Mouse (Mus musculus) lung, embryonic 15.5 days (tissue): Measurements from ENCODE around the gene Krtap4-1. TPM values are rescaled to one million over a fixed set of nuclear protein-coding genes. Genes with fewer than 3 reads are reported as not detected.
"Not testable (repeated sequence)": the region's sequence is repeated elsewhere in the genome, so short reads cannot be mapped to it uniquely, and the experiment has no call there.

Source experiments
- ATAC-seq: fragments of 200-750 bp; cut with Nextera tagmentation; 2 replicates; pipeline ENCODE4 v1.8.0; 2017; ENCODE audit warnings: moderate number of reproducible peaks, borderline replicate concordance; ENCODE audit not compliant: low FRiP score, low TSS enrichment; ENCODE audit errors: extremely low read depth
- H3K27ac ChIP-seq: fragments of 300-500 bp; sonication (generic); 2 replicates; pipeline ENCODE4 v1.5.1; 2015; ENCODE audit warnings: moderate library complexity, mild to moderate bottlenecking, inconsistent platforms
- H3K27me3 ChIP-seq: fragments of 300-500 bp; sonication (generic); 2 replicates; pipeline ENCODE4 v1.6.1; 2015; ENCODE audit warnings: inconsistent platforms
- H3K36me3 ChIP-seq: fragments of 300-500 bp; sonication (generic); 2 replicates; pipeline ENCODE4 v1.6.1; 2015; ENCODE audit warnings: inconsistent platforms
- H3K4me1 ChIP-seq: fragments of 300-500 bp; sonication (generic); 2 replicates; pipeline ENCODE4 v1.6.1; 2015; ENCODE audit warnings: inconsistent platforms
- H3K4me2 ChIP-seq: fragments of 300-500 bp; sonication (generic); 2 replicates; pipeline ENCODE4 v1.6.1; 2015; ENCODE audit warnings: inconsistent platforms, mild to moderate bottlenecking, moderate library complexity
- H3K4me3 ChIP-seq: fragments of 300-500 bp; sonication (generic); 2 replicates; pipeline ENCODE4 v1.5.1; 2015; ENCODE audit warnings: mild to moderate bottlenecking, inconsistent platforms
- H3K9ac ChIP-seq: fragments of 300-500 bp; sonication (generic); 2 replicates; pipeline ENCODE4 v1.6.1; 2015; ENCODE audit warnings: inconsistent platforms
- H3K9me3 ChIP-seq: fragments of 300-500 bp; sonication (generic); 2 replicates; pipeline ENCODE4 v1.6.1; 2016; ENCODE audit warnings: inconsistent platforms
- WGBS: fragments of 180-500 bp; shearing (Covaris S2); methylation state at CpG from one replicate; pipeline ENCODE4 v1.1.7; 2015; 5-methylcytosine and 5-hydroxymethylcytosine counted together
- polyA plus RNA-seq: library from polyadenylated mRNA; unstranded; fragments of >200 nt; fragmentation: Nextera tagmentation; extraction: Ambion mirVana; gene quantifications from 2 replicates; pipeline ENCODE4 v1.2.1, GENCODE M21; 2015

Krtap4-1 gene
- polyA plus RNA-seq, 1 experiment from 2014 or later = not detected

DNA sequence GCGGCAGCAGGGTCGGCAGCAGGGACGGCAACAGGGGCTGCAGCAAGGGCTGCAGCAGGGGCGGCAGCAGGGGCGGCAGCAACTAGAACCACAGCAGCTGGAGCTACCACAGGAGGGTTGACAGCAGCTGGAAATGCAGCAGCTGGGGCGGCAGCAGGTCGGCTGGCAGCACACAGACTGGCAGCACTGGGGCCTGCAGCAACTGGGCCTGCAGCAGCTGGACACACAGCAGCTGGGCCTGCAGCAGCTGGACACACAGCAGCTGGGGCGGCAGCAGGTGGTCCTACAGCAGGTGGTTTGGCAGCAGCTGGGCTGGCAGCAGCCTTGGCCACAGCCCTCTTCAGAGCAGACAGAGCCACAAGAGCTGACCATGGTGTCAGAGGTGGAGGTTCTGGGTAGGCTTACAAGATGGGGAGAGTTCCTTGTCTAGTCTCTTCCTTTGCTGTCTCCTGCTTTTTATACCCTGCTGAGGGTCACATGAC is 6.7 kb upstream of the Krtap4-1 start, which contains the start of gene Krtap4-2:
Gene Krtap4-2 (minus strand): TSS at position 432 of the 482 bp plus-strand sequence.
- Histone ChIP-seq H3K9ac (no peak within 1 kb of the TSS), H3K4me3 (no peak within 1 kb of the TSS), H3K9me3 (no peaks in the 10 kb centered on the region), H3K27me3 (no peaks in the 10 kb centered on the region), H3K4me2 (no peak within 1 kb of the TSS), H3K36me3 (no peaks in the 10 kb centered on the region), H3K4me1 (no peaks in the 10 kb centered on the region), H3K27ac (no peak within 1 kb of the TSS)
- no peak for ATAC-seq
- WGBS = 33% methylated on average over 8 of the region's 8 CpGs

DNA sequence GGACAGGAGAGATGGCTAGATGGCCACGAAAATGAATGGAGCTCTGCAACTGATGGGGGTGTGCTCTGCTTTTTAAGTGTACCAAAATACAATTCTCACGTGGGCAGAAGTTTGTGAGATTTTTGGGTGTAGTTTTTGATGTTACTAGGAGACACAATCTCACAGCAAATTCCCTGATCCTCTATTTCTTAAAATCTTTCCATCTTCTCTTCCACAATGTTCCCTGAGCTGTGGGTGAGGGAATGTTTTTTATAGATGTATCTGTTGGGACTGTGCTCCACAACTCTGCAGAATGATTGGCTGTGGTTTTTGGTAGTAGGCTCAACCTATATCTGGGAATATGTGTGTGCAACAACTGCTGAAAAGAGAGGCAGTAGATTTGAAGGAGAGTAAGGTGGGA is 5.3 kb upstream of the Krtap4-1 start:
- Histone ChIP-seq H3K9me3 (no peaks in the 10 kb centered on the region), H3K4me3 (no peak overlapping the region), H3K36me3 (no peaks in the 10 kb centered on the region), H3K4me2 (no peak overlapping the region), H3K27ac (no peak overlapping the region), H3K9ac (no peak overlapping the region), H3K4me1 (no peaks in the 10 kb centered on the region), H3K27me3 (no peaks in the 10 kb centered on the region)
- ATAC-seq = no peak
- WGBS = 57% methylated on average over 2 of the region's 2 CpGs

DNA sequence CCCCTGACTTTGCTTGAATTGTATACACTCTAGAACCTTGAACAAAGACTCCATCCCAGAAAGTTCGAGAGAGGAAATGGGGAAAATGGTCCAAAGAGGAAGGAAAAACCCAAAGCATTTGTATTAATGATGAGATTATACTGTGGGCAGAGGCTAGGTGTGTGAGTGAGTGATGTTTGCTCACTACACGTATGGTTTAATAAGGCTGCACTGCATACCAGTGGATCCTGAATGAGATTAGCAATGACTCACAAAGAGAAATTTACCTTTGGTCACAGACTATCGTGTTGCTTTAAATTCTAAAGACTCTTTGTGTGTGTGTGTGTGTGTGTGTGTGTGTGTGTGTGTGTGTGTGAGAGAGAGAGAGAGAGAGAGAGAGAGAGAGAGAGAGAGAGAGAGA is 2.9 kb upstream of the Krtap4-1 start:
- no peaks in the 10 kb centered on the region for H3K4me1 ChIP-seq
- no peak for ATAC-seq

DNA sequence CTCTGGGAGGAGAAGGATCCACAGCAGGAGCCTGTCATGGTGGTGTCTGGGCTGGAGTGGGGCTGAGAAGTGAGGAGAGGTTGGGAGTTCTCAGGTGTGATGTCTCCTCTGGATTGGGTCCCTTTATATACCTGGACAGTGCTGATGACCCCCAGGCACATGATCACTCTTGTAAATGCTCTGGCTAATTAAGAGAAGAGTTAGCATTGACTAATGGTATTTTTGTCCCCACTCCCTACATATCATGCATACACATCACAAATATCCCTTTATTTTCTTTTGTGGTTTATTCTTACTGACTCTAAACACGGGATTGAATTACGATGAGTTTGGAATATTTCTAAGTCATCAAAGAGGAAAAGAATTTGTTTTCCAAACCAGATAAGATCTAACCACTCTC is 7.7 kb downstream of the Krtap4-1 start, which contains the start of gene Gm11562:
Gene Gm11562 (minus strand): TSS at position 101 of the 400 bp plus-strand sequence.
- Histone ChIP-seq H3K27ac (no peak within 1 kb of the TSS), H3K27me3 (no peaks in the 10 kb centered on the region), H3K4me1 (no peaks in the 10 kb centered on the region), H3K36me3 (no peaks in the 10 kb centered on the region), H3K9me3 (no peaks in the 10 kb centered on the region), H3K4me3 (no peak within 1 kb of the TSS), H3K9ac (no peak within 1 kb of the TSS), H3K4me2 (no peak within 1 kb of the TSS)
- WGBS = 57% methylated on average over 2 of the region's 2 CpGs
- no peak for ATAC-seq

More for the DNA sequence above, 2.9 kb upstream of the Krtap4-1 start:
- no peak overlapping the region for H3K4me3 ChIP-seq
- no peak overlapping the region for H3K9ac ChIP-seq
- no peaks in the 10 kb centered on the region for H3K9me3 ChIP-seq
- H3K36me3 ChIP-seq = no peaks in the 10 kb centered on the region
- no peak overlapping the region for H3K27ac ChIP-seq
- H3K27me3 ChIP-seq = no peaks in the 10 kb centered on the region
- H3K4me2 ChIP-seq = no peak overlapping the region
- 37% methylated on average over 3 of the region's 3 CpGs for WGBS

DNA sequence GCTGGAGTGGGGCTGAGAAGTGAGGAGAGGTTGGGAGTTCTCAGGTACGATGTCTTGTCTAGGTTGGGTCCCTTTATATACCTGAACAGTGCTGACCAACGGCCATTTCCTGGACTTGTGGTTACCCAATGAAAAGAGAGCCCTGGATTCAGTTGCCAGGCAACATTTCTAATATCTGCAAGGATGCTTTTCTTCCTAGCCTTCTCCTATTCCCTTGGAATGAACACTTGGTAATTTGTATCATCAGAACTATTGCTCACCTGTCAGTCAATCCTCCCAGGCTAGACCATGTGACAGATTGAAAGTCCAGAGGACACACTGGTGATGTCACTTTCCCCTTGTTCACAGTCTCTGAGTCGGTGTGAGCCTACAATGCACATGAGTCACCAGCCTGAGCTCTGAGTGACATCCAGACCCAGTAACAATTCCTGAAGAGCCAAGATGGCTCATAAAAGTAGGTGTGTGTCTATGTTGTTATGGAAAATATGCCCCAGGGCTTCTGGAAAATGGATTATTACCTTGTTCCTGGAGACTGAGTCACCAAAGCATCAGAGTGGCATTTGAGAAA is 13.2 kb downstream of the Krtap4-1 start, which contains the start of gene Krtap2-4:
Gene Krtap2-4 (minus strand): TSS at position 51 of the 568 bp plus-strand sequence.
- no peak within 1 kb of the TSS for H3K27ac ChIP-seq
- H3K27me3 ChIP-seq = no peaks in the 10 kb centered on the region
- H3K36me3 ChIP-seq = no peaks in the 10 kb centered on the region
- H3K4me2 ChIP-seq = no peak within 1 kb of the TSS
- no peak within 1 kb of the TSS for H3K4me3 ChIP-seq
- ATAC-seq = no peak
- H3K9ac ChIP-seq = no peak within 1 kb of the TSS
- 59% methylated on average over 3 of the region's 3 CpGs for WGBS
- no peaks in the 10 kb centered on the region for H3K4me1 ChIP-seq
- H3K9me3 ChIP-seq = no peaks in the 10 kb centered on the region

DNA sequence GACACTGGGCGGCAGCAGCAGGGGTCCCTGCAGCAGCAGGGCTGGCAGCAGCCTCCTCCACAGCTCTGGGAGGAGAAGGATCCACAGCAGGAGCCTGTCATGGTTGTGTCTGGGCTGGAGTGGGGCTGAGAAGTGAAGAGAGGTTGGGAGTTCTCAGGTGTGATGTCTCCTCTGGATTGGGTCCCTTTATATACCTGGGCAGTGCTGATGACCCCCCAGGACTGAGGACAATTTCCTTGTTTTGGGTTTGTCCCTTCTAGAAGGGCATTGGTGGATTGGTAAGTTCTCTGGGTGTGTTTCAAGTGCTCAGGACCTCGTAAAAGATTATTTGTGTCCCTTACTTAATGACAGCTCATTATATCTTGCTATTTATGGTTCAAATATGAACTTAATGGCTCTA is 17.9 kb downstream of the Krtap4-1 start, which contains the start of gene Gm11937:
Gene Gm11937 (minus strand): TSS at position 101 of the 400 bp plus-strand sequence.
- ATAC-seq = not testable (repeated sequence)
- 57% methylated on average over 1 of the region's 2 CpGs for WGBS

DNA sequence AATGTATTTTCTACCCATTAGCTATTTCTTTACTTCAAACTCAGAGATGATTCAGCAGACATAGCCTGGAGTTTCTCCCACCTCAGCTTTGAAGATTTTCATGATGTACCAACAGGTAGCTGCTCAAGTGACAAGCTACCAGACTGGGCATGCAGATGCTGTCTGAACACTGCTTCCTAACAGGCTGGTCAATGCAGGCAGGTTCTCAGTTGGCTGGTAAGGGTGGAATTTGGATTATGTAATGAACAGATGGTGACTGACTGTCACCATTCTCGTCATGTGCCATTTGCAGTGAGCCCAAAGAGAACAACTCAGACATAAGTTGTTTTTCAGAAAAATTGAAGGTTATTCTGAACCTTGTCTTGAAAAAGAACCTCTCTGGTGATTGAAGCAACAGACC is 18.9 kb downstream of the Krtap4-1 start:
- no peaks in the 10 kb centered on the region for H3K4me1 ChIP-seq
- H3K4me3 ChIP-seq = no peak overlapping the region
- no peak overlapping the region for H3K4me2 ChIP-seq
- no peaks in the 10 kb centered on the region for H3K27me3 ChIP-seq
- H3K27ac ChIP-seq = no peak overlapping the region
- no peaks in the 10 kb centered on the region for H3K36me3 ChIP-seq
- no peak overlapping the region for H3K9ac ChIP-seq
- no peak for ATAC-seq
- 69% methylated on average over 1 of the region's 1 CpGs for WGBS
- no peaks in the 10 kb centered on the region for H3K9me3 ChIP-seq

More for the DNA sequence above, 17.9 kb downstream of the Krtap4-1 start, which contains the start of gene Gm11937:
- H3K27ac ChIP-seq, H3K27me3 ChIP-seq, H3K4me2 ChIP-seq, H3K4me1 ChIP-seq, H3K9me3 ChIP-seq, H3K4me3 ChIP-seq, H3K9ac ChIP-seq, H3K36me3 ChIP-seq: not testable (repeated sequence)

DNA sequence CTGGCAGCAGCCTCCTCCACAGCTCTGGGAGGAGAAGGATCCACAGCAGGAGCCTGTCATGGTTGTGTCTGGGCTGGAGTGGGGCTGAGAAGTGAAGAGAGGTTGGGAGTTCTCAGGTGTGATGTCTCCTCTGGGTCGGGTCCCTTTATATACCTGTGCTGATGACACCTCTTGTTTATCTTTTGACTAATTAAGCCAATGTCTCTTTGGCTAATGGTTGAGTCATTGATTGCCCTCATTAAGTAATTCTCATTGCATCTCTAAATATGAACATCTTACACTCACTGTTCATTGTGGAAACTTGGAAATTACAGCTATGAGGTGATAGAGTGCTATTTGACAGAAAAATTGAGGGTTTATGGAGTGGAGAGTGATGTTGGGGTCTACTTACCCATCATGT is 24.8 kb downstream of the Krtap4-1 start, which contains the start of gene Gm11938:
Gene Gm11938 (minus strand): TSS at position 101 of the 400 bp plus-strand sequence.
- not testable (repeated sequence) for H3K27me3 ChIP-seq, ATAC-seq
- 63% methylated on average over 1 of the region's 1 CpGs for WGBS

DNA sequence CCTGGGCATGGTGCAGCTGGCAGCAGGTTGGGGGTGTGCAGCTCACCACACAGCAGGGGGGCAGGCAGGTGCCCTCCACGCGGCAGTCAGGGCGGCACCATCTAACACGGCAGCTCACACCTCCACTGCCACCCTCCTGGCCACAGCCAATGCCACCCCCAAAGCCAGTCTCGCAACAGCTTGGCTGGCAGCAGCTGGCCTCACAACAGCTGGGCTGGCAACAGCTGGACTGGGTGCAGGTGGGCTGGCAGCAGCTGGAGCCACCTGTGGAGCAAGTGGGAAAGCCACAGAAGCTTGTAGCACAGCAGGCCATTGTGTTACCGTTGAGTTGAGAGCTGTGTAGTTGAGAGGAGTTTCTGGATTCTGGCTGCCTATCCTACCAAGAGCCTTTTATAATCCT is 30.3 kb downstream of the Krtap4-1 start, which contains the start of gene Krtap9-3:
Gene Krtap9-3 (minus strand): TSS at position 364 of the 400 bp plus-strand sequence.
- not testable (repeated sequence) for H3K36me3 ChIP-seq, H3K4me3 ChIP-seq, H3K27me3 ChIP-seq, H3K27ac ChIP-seq, H3K4me1 ChIP-seq, H3K9me3 ChIP-seq, H3K9ac ChIP-seq, H3K4me2 ChIP-seq, ATAC-seq
- 67% methylated on average over 6 of the region's 6 CpGs for WGBS

More for the DNA sequence above, 24.8 kb downstream of the Krtap4-1 start, which contains the start of gene Gm11938:
- not testable (repeated sequence) for H3K9ac ChIP-seq, H3K36me3 ChIP-seq, H3K4me1 ChIP-seq, H3K27ac ChIP-seq, H3K9me3 ChIP-seq, H3K4me2 ChIP-seq, H3K4me3 ChIP-seq

DNA sequence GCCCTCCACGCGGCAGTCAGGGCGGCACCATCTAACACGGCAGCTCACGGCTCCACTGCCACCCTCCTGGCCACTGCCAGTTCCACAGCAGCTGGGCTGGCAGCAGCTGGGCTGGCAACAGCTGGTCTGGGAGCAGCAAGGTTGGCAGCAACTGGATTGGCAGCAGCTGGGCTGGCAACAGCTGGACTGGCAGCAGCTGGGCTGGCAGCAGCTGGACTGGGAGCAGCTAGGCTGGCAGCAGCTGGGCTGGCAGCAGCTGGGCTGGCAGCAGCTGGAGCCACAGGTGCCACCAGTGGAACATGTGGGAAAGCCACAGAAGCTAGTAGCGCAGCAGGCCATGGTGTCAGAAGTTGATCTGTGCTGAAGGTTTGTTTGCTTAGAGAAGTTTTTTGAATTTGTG is 37.1 kb downstream of the Krtap4-1 start, which contains the start of gene Krtap1-3:
Gene Krtap1-3 (minus strand): TSS at position 359 of the 400 bp plus-strand sequence.
- Histone ChIP-seq H3K4me1 (no peaks in the 10 kb centered on the region), H3K27me3 (no peaks in the 10 kb centered on the region), H3K4me3 (no peak within 1 kb of the TSS), H3K27ac (no peak within 1 kb of the TSS), H3K36me3 (no peaks in the 10 kb centered on the region), H3K9me3 (no peaks in the 10 kb centered on the region), H3K4me2 (no peak within 1 kb of the TSS), H3K9ac (no peak within 1 kb of the TSS)
- WGBS = 83% methylated on average over 6 of the region's 6 CpGs
- ATAC-seq = no peak

DNA sequence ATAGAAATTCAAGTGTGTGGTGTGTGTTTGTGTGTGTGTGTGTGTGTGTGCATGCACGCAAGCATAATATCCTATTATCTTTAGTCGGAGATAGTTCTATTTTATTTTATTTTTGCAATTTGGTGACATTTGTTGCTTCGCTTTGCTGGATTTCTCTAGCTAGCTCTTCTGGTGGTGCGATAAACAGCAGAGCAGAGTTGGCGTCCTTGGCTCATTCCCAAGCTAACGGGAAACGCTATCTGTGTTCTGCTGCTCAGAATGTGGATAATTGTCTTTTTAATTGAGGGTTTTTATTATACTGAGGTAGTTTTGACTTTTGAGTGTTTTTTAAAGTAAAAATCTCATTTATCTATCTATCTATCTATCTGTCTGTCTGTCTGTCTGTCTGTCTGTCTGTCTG is 42.9 kb downstream of the Krtap4-1 start:
- Histone ChIP-seq H3K36me3 (no peaks in the 10 kb centered on the region), H3K27ac (no peak overlapping the region), H3K4me2 (no peak overlapping the region), H3K9ac (no peak overlapping the region), H3K9me3 (no peaks in the 10 kb centered on the region), H3K4me1 (no peaks in the 10 kb centered on the region), H3K4me3 (no peak overlapping the region), H3K27me3 (no peaks in the 10 kb centered on the region)
- 70% methylated on average over 7 of the region's 7 CpGs for WGBS
- no peak for ATAC-seq

DNA sequence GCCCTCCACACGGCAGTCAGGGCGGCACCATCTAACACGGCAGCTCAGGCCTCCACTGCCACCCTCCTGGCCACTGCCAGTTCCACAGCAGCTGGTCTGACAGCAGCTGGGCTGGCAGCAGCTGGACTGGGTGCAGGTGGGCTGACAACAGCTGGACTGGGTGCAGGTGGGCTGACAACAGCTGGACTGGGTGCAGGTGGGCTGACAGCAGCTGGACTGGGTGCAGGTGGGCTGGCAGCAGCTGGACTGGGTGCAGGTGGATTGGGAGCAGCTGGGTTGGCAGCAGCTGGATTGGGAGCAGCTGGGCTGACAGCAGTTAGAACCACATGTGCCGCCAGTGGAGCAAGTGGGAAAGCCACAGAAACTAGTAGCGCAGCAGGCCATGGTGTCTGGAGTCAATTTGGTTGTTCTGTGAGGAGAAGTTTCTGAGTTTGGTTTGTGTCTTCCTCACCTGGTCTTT is 44.8 kb downstream of the Krtap4-1 start, which contains the start of gene Krtap1-4:
Gene Krtap1-4 (minus strand): TSS at position 410 of the 460 bp plus-strand sequence.
- no peaks in the 10 kb centered on the region for H3K36me3 ChIP-seq
- no peak within 1 kb of the TSS for H3K9ac ChIP-seq
- H3K4me2 ChIP-seq = no peak within 1 kb of the TSS
- no peaks in the 10 kb centered on the region for H3K27me3 ChIP-seq
- H3K4me3 ChIP-seq = no peak within 1 kb of the TSS
- no peak within 1 kb of the TSS for H3K27ac ChIP-seq
- no peak for ATAC-seq
- H3K4me1 ChIP-seq = no peaks in the 10 kb centered on the region
- WGBS = 75% methylated on average over 5 of the region's 5 CpGs
- no peaks in the 10 kb centered on the region for H3K9me3 ChIP-seq
